Mouse (Mus musculus): ENCODE results near the gene Lhx4.

Gene Lhx4

GRCm38 (mm10) chr1:155742411-155743363 is 8.8 kb downstream of the Lhx4 start:
- in situ Hi-C loops (cut with MboI) = no loop called here

- in situ Hi-C loops (cut with MboI) = no loop called here
Observed at GRCm38 (mm10) chr1:155741988-155742387, 9.5 kb downstream of the Lhx4 start.

GRCm38 (mm10) chr1:155741378-155741945 is 10.0 kb downstream of the Lhx4 start:
- in situ Hi-C loops (cut with MboI) = no loop called here

- in situ Hi-C loops (cut with MboI) = no loop called here
Observed at GRCm38 (mm10) chr1:155740622-155741377, 10.7 kb downstream of the Lhx4 start.

GRCm38 (mm10) chr1:155737809-155738383 is 13.6 kb downstream of the Lhx4 start:
- in situ Hi-C loops (cut with MboI) = no loop called here

GRCm38 (mm10) chr1:155737017-155737808 is 14.3 kb downstream of the Lhx4 start:
- in situ Hi-C loops (cut with MboI) = no loop called here

GRCm38 (mm10) chr1:155736096-155736825 is 15.2 kb downstream of the Lhx4 start:
- in situ Hi-C loops (cut with MboI) = no loop called here

GRCm38 (mm10) chr1:155731156-155731555 is 20.3 kb downstream of the Lhx4 start:
- in situ Hi-C loops (cut with MboI) = no loop called here

- in situ Hi-C loops (cut with MboI) = no loop called here
Observed at GRCm38 (mm10) chr1:155729113-155729795, 22.2 kb downstream of the Lhx4 start.

GRCm38 (mm10) chr1:155727830-155728229 is 23.7 kb downstream of the Lhx4 start:
- in situ Hi-C loops (cut with MboI) = no loop called here

GRCm38 (mm10) chr1:155725876-155726275 is 25.6 kb downstream of the Lhx4 start:
- in situ Hi-C loops (cut with MboI) = no loop called here

GRCm38 (mm10) chr1:155724301-155724700 is 27.2 kb downstream of the Lhx4 start:
- in situ Hi-C loops (cut with MboI) = no loop called here

- in situ Hi-C loops (cut with MboI) = no loop called here
Observed at GRCm38 (mm10) chr1:155722185-155722584, 29.3 kb downstream of the Lhx4 start.

GRCm38 (mm10) chr1:155721443-155721842 is 30.0 kb downstream of the Lhx4 start:
- in situ Hi-C loops (cut with MboI) = no loop called here

- in situ Hi-C loops (cut with MboI) = no loop called here
Observed at GRCm38 (mm10) chr1:155720006-155720405, 31.5 kb downstream of the Lhx4 start.

GRCm38 (mm10) chr1:155718851-155719250 is 32.6 kb downstream of the Lhx4 start:
- in situ Hi-C loops (cut with MboI) = no loop called here

GRCm38 (mm10) chr1:155717301-155717700 is 34.2 kb downstream of the Lhx4 start:
- in situ Hi-C loops (cut with MboI) = no loop called here

- in situ Hi-C loops (cut with MboI) = no loop called here
Observed at GRCm38 (mm10) chr1:155715366-155715765, 36.1 kb downstream of the Lhx4 start.

- in situ Hi-C loops (cut with MboI) = no loop called here
Observed at GRCm38 (mm10) chr1:155713306-155713705, 38.2 kb downstream of the Lhx4 start.

GRCm38 (mm10) chr1:155704182-155704581 is 47.3 kb downstream of the Lhx4 start:
- in situ Hi-C loops (cut with MboI) = no loop called here

All from mature B cell (primary cell).